Mouse (Mus musculus) adrenal gland, adult 2 months (tissue): ENCODE data around the gene Rab9. TPM values are rescaled to one million over a fixed set of nuclear protein-coding genes. Genes with fewer than 3 reads are reported as not detected.
A peak's percentile ranks its signal among the peaks of the same experiment; 100 is the strongest.

Experiments used
- DNase-seq: peaks from one replicate; pipeline ENCODE4 v3.0.0; 2021
- polyA plus RNA-seq: library from polyadenylated mRNA; depleted of rRNA; stranded (reverse); fragments of >200 nt; gene quantifications from 2 replicates; pipeline ENCODE4 v1.2.3, GENCODE M21; 2012; rRNA removed
- total RNA-seq, 2 experiments: library from RNA; stranded (reverse); gene quantifications; 2 replicates each; pipeline ENCODE4 v1.2.3; 2021

The Rab9 gene
- total and polyA plus RNA-seq, 3 experiments = 1.8 to 49.9 (median 47.3) TPM

DNA sequence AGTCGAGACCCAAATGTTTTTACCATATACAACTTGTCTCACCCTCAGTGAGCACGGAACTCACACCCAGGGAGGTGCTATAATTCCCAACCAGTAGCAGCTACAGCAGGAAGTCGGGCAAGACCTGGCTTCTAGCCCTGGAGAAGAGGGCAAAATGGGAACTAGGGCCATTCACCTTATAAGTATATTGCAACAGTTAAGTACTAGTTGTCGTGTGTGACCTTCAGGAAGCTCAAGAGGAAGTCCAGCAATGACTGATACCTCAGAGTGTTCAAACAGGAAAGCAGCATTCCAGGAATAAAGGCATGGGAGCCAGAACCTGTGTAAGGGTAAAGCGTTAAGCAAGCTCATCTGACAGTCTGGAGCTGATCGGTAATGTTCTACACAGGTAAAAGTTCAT is 26.1 kb downstream of the Rab9 start:
- no peak for DNase-seq

DNA sequence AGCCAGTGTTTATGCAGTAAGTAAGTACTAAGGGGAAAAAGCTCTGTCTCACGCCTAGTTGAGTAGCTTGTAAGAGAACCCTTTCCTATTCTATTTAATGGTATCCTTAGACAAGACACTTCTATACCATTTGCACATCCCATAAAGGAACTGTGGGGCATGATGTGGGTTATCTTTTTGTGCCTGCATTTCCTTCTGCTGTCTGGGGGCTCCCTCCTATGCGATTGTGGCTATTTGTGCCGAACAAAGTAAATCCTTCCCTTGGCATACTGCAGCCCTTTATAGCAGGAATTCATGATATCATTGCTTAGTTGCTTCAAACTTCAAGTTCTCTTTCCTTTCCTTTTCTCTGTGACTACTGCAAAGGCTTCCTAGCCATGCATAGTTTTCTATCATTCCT is 35.1 kb downstream of the Rab9 start:
- DNase-seq = no peak

DNA sequence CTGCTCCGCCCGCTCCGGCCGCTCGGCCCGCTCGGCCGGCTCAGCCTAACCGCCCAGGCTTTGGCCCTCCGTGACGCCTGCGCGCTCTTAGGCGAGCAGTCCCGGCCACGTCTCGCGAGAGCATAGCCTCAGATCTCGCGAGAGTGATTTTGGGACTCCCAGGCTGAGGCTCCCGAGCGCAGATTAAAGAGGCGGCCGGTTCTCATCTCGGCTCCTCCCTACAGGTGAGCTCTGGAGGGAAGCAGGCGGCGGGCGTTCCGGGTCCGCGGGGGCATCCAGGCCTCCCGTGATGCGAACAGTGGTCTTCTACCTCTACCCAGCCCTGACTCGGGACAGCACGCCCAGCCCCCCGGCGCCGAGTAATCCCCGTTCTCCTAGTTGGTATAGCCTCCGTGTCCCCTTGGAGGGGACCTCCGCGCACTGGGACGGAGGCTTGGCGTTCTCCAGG is 39.0 kb downstream of the Rab9 start, which contains the start of gene Ofd1:
Gene Ofd1, minus strand, starts transcription at position 89 of the 448 bp plus-strand sequence.
- DNase-seq = peak; percentile 92

DNA sequence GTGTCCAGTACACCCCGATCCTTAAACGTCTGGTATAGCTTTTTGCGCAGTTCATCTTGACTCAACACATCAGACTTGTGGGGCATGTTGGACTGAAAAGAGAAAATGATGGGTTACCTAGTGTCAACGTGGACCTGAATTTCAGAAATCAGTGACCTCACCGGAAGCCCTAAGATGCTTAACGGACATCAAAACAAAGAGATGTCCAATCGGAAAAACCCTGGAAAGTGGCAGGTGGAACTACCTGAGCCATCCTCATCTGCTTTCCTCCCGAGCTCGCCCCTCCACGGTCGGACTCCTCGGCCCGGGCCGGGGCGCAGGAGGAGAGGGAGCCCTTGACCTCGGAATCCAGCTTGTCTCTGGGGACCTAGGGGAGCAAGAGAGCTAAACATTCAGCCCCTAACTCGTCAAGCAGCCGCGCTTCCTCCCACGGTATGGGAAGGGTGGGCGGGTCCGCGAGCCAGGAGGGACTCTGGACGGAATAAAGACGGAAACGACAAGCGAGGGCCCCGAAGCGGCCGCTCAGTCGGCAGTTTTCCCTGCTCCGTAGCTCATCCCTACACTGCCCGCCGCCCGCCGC is 39.5 kb downstream of the Rab9 start, which contains the start of gene Trappc2:
Gene Trappc2, plus strand, starts transcription at position 539 of the 580 bp plus-strand sequence.
- no peak for DNase-seq

DNA sequence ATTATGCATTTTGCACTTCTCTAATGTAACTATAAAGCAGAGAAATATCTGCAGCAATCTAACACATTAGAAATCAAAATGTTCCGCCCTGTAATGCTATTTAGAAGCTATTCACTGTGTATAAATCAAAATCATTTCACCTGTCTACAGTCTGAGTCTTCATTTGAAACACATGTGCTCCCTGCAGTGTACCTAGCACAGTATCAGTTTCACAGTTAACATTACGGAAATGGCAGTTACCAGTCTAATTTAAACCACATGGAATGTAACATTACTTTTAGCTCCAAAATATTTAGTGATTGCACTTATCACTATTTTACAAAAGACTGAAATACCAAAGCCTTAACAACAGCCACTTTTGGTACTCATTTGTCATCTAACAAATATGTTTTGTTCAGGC is 44.9 kb downstream of the Rab9 start:
- no peak for DNase-seq

DNA sequence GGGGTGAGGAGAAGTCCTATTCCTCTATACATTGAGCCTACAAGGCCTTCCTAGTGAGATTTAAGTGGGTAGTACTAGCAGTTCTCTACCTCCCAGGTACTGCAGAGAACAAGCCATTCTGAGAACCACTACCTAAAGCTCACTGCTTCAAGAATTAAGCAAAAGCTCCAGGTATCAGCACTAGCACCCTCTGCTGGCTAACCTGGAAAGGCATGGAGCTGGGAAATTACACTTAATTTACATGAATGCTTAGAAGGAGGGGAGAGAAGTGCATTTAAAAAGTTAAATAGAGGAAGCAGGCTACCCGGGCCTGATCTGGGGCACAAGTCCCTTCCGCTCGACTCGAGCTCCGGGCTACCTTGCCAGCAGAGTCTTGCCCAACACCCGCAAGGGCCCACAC is 63.5 kb downstream of the Rab9 start:
- peak; percentile 18 for DNase-seq

DNA sequence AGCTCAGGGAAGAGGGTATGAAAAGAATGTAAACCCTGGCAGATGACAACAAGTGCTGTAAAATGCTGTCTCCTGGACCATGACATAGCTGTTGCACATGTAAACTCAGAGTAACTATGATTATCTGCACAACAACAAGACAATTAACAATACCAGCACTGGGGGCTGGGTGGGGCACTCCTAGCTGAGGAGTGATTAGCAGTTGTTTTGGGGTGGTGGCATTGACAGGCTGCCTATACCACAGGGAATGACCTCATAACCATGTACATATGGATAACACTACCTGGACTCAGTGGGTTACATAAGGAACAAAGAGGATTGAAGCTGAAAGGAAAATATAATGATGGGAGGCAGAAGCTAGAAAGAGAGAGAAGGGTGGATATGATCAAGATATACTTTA is 71.8 kb downstream of the Rab9 start:
- DNase-seq = no peak

Other genes with a start within 250 kb of the Rab9 start
- 1 to 10 TPM; 4.4 to 7.3 TPM for gene Gpm6b, start 241.0 kb downstream of the Rab9 start, total RNA-seq
- 1.2 and 1.9 TPM in 2 replicates for gene Gpm6b, start 241.0 kb downstream of the Rab9 start, polyA plus RNA-seq
- 10 to 100 TPM; 14.8 to 26.1 TPM for gene Trappc2, start 39.3 kb downstream of the Rab9 start, total RNA-seq
- gene Trappc2, start 39.3 kb downstream of the Rab9 start, polyA plus RNA-seq = 0.64 and 0.93 TPM in 2 replicates
- 1 to 10 TPM; 6.1 to 6.3 TPM for gene Ofd1, start 39.2 kb downstream of the Rab9 start, total RNA-seq
- 0.37 and 0.59 TPM in 2 replicates for gene Ofd1, start 39.2 kb downstream of the Rab9 start, polyA plus RNA-seq
- 1 to 10 TPM; 2.9 to 4.7 TPM for gene Tceanc, start 38.7 kb upstream of the Rab9 start, total RNA-seq
- gene Tceanc, start 38.7 kb upstream of the Rab9 start, polyA plus RNA-seq = 0.84 and 1.0 TPM in 2 replicates
- 10 to 100 TPM; 20.4 to 26.0 TPM for gene Egfl6, start 105.9 kb upstream of the Rab9 start, total RNA-seq
- gene Egfl6, start 105.9 kb upstream of the Rab9 start, polyA plus RNA-seq = 2.1 and 4.0 TPM in 2 replicates